Mouse (Mus musculus): ENCODE results near the gene Prss46. TPM values are rescaled to one million over a fixed set of nuclear protein-coding genes. Genes with fewer than 3 reads are reported as not detected.

The Prss46 gene
- polyA plus RNA-seq, 1 experiment from 2014 or later: 0.32 TPM

DNA sequence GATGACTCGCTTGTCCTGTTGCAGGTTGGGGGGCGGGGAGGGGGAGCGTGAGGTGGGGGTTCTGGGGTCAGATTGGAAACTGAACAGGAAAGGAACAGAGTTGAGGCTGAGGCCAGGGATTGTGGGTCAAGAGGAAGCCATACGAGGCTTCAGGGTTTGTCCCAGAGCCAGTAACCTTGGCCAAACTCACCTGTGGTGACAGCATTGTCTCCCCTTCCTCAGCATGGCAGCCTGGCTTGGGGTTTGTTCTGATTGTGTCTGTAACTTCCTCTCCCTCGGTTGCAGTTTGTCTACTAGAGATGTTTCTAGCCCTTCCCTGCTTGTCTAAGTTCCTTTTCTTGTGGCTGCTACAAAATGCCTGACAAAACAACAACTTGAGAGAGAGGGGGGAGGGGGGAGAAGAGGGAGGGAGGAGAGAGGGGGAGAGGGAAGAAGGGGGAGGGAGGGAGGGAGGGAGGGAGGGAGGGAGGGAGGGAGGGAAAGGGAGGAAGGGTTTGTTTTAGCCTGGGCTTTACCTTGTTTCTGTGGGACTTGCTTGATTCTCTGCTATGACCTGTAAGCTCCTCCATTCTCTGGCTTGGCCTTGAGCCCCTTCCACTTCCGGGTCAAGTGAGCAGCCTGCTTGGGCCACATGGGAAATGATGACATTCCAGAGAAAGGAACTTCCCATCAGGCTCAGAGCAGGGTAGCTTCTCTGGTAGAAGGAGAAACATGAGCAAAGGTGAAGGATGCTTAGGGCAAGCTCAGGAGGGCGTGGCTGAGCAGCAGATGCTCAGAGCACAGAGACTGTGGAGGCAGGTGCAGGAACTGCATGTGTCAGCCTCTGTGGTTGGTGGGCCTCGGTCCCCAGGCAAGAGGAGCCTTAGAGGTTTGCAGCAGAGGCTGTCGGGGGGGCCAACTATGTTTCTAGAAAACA, 43.3 kb downstream of the Prss46 start:
- Histone ChIP-seq H3K27me3 (replicated peaks; ENCODE audit: control insufficient read depth, insufficient read depth, low read length) (no peaks in the 10 kb centered on the region), H3K9me3 (ENCODE audit: control insufficient read depth, low read length) (no peaks in the 10 kb centered on the region), H3K27ac (replicated peaks; ENCODE audit: low read depth, low read length) (no peak overlapping the region), H3K9ac (ENCODE audit: low read depth, low read length) (no peak overlapping the region), H3K4me3 (ENCODE audit: low read depth, low read length) (no peak overlapping the region), H3K4me2 (ENCODE audit: low read depth, low read length) (no peak overlapping the region), H3K4me1 (ENCODE audit: control insufficient read depth, insufficient read depth, low read length) (no peaks in the 10 kb centered on the region), H3K36me3 (ENCODE audit: control insufficient read depth, insufficient read depth, low read length) (no peaks in the 10 kb centered on the region)
- no peak for DNase-seq (ENCODE audit: low spot score)
- no peak for ATAC-seq (ENCODE audit: low read depth)
- 59% methylated on average over 8 of the region's 9 CpGs for WGBS

DNA sequence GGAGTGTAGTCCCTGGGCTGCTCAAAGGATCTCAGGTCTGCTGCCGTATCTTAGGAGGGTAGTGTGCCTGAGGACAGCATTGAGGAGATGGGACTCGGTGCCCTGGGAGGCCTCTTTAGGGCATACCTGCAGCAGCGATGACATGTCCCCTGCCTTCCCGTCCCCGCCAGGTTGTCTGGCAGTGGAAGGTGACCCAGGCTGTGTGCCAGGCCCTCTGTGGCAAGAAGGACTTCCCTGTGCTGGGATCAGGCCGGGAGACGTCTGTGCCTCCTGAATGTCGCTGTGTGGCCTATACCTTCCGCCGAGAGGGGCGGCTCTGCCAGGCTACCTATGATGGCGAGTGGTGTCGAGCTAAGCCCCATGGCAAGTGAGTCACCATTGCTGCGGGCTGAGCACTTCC, 44.6 kb downstream of the Prss46 start:
- ATAC-seq (ENCODE audit: low read depth): no peak
- H3K4me2 ChIP-seq (ENCODE audit: low read depth, low read length): no peak overlapping the region

DNA sequence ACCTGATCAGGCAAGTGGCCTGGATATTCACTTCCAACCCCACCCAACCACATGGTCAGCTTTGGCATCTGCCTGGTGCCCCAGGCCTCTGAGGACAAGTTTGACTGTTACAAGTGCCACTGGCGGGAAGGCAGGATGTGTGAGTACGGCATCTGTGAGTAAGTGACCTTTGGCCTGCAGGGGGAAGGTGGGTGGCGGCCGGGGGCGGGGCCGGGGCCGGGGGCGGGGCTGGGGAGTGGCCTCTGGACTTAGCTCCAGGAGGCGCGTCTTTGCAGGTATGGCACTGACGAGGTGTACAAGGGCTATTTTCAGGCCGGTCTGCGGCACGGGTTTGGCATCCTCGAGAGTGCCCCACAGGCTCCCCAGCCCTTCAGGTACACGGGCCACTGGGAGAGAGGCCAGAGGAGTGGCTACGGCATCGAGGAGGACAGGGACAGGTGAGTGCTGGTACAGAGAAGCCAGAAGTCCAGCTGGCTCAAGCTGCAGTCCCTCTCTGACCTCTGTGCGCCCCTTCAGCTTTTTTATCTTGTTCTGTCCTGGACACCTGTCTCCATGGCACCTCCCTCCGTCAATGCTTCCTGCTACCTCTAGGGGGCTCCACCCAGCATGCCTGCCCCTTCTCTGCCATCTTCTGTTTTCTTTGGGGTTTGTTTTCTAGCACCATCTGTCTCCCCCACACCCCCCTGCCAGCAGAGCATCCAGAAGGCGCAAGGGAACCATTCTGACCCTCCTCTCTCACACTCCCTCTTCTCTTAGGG, 45.9 kb downstream of the Prss46 start:
- ATAC-seq (ENCODE audit: low read depth): no peak
- H3K4me1 ChIP-seq (ENCODE audit: control insufficient read depth, insufficient read depth, low read length): no peaks in the 10 kb centered on the region
- DNase-seq (ENCODE audit: low spot score): no peak
- no peak overlapping the region for H3K27ac ChIP-seq (replicated peaks; ENCODE audit: low read depth, low read length)
- H3K4me2 ChIP-seq (ENCODE audit: low read depth, low read length): no peak overlapping the region
- H3K9ac ChIP-seq (ENCODE audit: low read depth, low read length): no peak overlapping the region
- no peaks in the 10 kb centered on the region for H3K9me3 ChIP-seq (ENCODE audit: control insufficient read depth, low read length)
- no peaks in the 10 kb centered on the region for H3K27me3 ChIP-seq (replicated peaks; ENCODE audit: control insufficient read depth, insufficient read depth, low read length)
- no peak overlapping the region for H3K4me3 ChIP-seq (ENCODE audit: low read depth, low read length)
- 17% methylated on average over 11 of the region's 21 CpGs for WGBS
- H3K36me3 ChIP-seq (ENCODE audit: control insufficient read depth, insufficient read depth, low read length): no peaks in the 10 kb centered on the region

More for the DNA sequence above, 44.6 kb downstream of the Prss46 start:
- Histone ChIP-seq H3K27ac (replicated peaks; ENCODE audit: low read depth, low read length) (no peak overlapping the region), H3K36me3 (ENCODE audit: control insufficient read depth, insufficient read depth, low read length) (no peaks in the 10 kb centered on the region), H3K27me3 (replicated peaks; ENCODE audit: control insufficient read depth, insufficient read depth, low read length) (no peaks in the 10 kb centered on the region), H3K9ac (ENCODE audit: low read depth, low read length) (no peak overlapping the region), H3K9me3 (ENCODE audit: control insufficient read depth, low read length) (no peaks in the 10 kb centered on the region), H3K4me3 (ENCODE audit: low read depth, low read length) (no peak overlapping the region), H3K4me1 (ENCODE audit: control insufficient read depth, insufficient read depth, low read length) (no peaks in the 10 kb centered on the region)
- WGBS: 96% methylated on average over 9 of the region's 14 CpGs
- no peak for DNase-seq (ENCODE audit: low spot score)

DNA sequence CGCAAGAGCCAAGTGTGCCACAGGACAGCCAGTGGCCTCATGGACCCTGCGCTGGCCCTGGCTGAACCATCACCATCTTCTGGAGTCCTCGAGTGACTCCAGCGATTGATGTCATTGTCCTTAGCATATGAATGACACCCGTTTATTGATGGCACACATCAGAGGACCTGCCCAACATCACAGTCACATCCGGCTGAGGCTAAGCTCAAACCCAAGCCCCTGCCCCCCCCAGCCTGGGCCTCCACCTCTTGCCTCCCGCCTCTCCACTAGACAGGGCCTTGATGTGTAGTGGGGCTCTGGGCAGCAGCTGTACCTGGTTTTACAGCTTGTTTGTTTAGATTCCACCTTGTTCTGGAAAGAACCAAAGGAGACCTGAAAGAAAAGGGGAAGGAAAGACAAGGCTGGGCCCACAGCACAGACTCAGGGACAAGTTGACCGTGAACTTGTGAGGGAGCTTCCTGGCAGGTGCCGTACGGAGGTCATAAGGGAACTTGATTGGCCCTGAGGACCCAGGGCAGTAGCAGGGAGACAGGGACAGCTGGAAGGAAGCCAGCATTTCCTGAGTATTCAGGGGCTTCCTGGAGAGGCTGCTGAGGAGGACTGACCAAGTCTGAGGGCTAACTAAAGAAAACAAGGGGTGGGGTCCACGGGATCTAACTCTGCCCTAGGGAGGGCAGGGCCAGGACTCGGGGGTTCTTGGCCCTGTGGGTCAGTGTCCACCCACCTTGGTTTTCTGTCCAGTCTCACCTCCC, 46.9 kb downstream of the Prss46 start:
- ATAC-seq (ENCODE audit: low read depth) (no peak), DNase-seq (ENCODE audit: low spot score) (no peak)
- H3K9ac ChIP-seq (ENCODE audit: low read depth, low read length): no peak overlapping the region
- H3K4me2 ChIP-seq (ENCODE audit: low read depth, low read length): no peak overlapping the region
- no peaks in the 10 kb centered on the region for H3K4me1 ChIP-seq (ENCODE audit: control insufficient read depth, insufficient read depth, low read length)
- H3K36me3 ChIP-seq (ENCODE audit: control insufficient read depth, insufficient read depth, low read length): no peaks in the 10 kb centered on the region
- H3K4me3 ChIP-seq (ENCODE audit: low read depth, low read length): no peak overlapping the region
- H3K9me3 ChIP-seq (ENCODE audit: control insufficient read depth, low read length): no peaks in the 10 kb centered on the region
- 77% methylated on average over 11 of the region's 12 CpGs for WGBS
- no peak overlapping the region for H3K27ac ChIP-seq (replicated peaks; ENCODE audit: low read depth, low read length)
- H3K27me3 ChIP-seq (replicated peaks; ENCODE audit: control insufficient read depth, insufficient read depth, low read length): no peaks in the 10 kb centered on the region

DNA sequence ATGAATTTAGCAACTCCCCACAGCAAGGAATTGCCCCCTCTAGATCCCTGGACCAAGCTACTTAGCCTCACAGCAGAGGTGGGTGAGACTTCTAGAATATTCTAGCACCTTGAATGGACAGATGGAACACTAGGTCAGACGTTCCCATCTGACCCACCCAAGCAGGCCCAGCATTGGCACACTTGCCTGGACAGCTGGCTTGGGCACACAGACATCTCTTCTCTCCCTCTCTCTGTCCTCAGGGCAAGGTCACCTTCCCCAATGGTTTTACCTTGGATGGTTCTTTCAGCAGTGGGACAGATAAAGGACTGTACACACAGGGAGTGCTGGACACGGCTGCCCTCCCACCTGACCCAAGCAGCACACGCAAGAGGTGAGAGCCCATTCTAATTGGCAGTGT, 48.2 kb downstream of the Prss46 start:
- Histone ChIP-seq H3K27me3 (replicated peaks; ENCODE audit: control insufficient read depth, insufficient read depth, low read length) (no peaks in the 10 kb centered on the region), H3K4me3 (ENCODE audit: low read depth, low read length) (no peak overlapping the region), H3K4me1 (ENCODE audit: control insufficient read depth, insufficient read depth, low read length) (no peaks in the 10 kb centered on the region), H3K4me2 (ENCODE audit: low read depth, low read length) (no peak overlapping the region), H3K27ac (replicated peaks; ENCODE audit: low read depth, low read length) (no peak overlapping the region), H3K9ac (ENCODE audit: low read depth, low read length) (no peak overlapping the region), H3K36me3 (ENCODE audit: control insufficient read depth, insufficient read depth, low read length) (no peaks in the 10 kb centered on the region), H3K9me3 (ENCODE audit: control insufficient read depth, low read length) (no peaks in the 10 kb centered on the region)
- DNase-seq (ENCODE audit: low spot score): no peak
- no peak for ATAC-seq (ENCODE audit: low read depth)
- WGBS: 89% methylated on average over 3 of the region's 3 CpGs

DNA sequence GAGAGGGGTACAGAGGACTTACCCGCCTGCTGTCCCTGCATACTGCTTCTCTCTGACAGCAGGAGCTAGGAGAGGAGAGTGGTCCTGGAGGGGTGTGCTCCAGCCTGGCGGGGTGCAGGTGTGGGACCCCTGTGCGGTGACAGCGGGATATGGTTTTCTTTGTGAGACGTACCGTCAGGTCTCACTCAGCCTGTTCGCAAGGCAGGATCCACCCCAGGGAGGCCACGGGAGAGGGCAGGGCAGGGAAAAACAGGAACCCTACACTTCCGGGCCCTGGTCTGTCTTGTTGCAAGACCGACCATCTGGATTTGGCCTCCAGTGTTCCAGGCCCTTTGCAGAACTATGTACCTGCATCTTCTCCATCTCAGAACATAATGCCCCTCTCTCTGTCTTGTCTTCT, 49.1 kb downstream of the Prss46 start:
- no peak overlapping the region for H3K9ac ChIP-seq (ENCODE audit: low read depth, low read length)
- ATAC-seq (ENCODE audit: low read depth): no peak
- no peak overlapping the region for H3K4me2 ChIP-seq (ENCODE audit: low read depth, low read length)
- H3K27ac ChIP-seq (replicated peaks; ENCODE audit: low read depth, low read length): no peak overlapping the region
- no peaks in the 10 kb centered on the region for H3K27me3 ChIP-seq (replicated peaks; ENCODE audit: control insufficient read depth, insufficient read depth, low read length)
- H3K4me1 ChIP-seq (ENCODE audit: control insufficient read depth, insufficient read depth, low read length): no peaks in the 10 kb centered on the region
- no peak for DNase-seq (ENCODE audit: low spot score)
- no peaks in the 10 kb centered on the region for H3K36me3 ChIP-seq (ENCODE audit: control insufficient read depth, insufficient read depth, low read length)
- no peak overlapping the region for H3K4me3 ChIP-seq (ENCODE audit: low read depth, low read length)
- 62% methylated on average over 10 of the region's 10 CpGs for WGBS
- no peaks in the 10 kb centered on the region for H3K9me3 ChIP-seq (ENCODE audit: control insufficient read depth, low read length)

DNA sequence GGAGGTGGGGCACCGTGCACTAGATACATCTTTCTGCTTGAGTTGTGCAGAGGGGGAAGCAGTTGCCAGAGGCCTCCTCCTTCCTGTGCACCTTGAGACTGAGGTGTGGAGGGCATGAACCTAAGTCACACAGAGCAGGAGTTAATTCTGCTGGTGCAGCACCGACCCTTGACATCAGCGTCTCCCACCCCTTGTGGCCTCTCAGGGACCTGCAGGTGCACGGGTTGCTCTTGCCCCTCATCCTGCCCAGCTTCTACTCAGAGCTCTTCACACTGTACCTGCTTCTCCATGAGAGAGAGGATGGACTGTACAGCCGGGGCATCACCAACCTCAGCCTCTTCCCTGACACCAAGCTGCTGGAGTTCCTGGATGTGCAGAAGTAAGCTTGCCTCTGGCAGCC, 51.2 kb downstream of the Prss46 start:
- ATAC-seq (ENCODE audit: low read depth) (no peak), DNase-seq (ENCODE audit: low spot score) (no peak)
- Histone ChIP-seq H3K4me3 (ENCODE audit: low read depth, low read length) (no peak overlapping the region), H3K9ac (ENCODE audit: low read depth, low read length) (no peak overlapping the region), H3K9me3 (ENCODE audit: control insufficient read depth, low read length) (no peaks in the 10 kb centered on the region), H3K36me3 (ENCODE audit: control insufficient read depth, insufficient read depth, low read length) (no peaks in the 10 kb centered on the region), H3K4me2 (ENCODE audit: low read depth, low read length) (no peak overlapping the region), H3K27me3 (replicated peaks; ENCODE audit: control insufficient read depth, insufficient read depth, low read length) (no peaks in the 10 kb centered on the region), H3K27ac (replicated peaks; ENCODE audit: low read depth, low read length) (no peak overlapping the region), H3K4me1 (ENCODE audit: control insufficient read depth, insufficient read depth, low read length) (no peaks in the 10 kb centered on the region)
- 52% methylated on average over 5 of the region's 5 CpGs for WGBS

DNA sequence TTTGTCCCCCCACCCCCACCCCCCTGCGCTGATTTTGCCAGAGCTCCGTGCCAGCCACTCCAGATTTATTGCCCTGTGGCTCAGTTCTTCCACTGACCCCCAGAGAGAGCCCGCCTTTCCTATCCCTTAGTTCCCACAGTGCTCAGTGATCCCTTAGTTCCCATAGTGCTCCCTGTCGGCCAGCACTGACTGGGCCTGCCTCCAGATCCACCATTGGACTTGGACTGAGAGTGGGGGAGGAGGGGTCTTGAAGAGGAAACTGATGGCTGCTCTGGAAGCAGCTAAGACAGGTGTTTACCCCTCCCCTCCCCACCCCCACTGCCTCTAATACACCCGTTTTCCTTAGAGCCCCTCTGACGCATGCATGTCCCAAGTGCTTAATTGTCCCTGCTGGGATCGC, 51.7 kb downstream of the Prss46 start:
- H3K27ac ChIP-seq (replicated peaks; ENCODE audit: low read depth, low read length): no peak overlapping the region
- H3K4me2 ChIP-seq (ENCODE audit: low read depth, low read length): peak overlapping the region; percentile 20
- H3K4me3 ChIP-seq (ENCODE audit: low read depth, low read length): no peak overlapping the region
- H3K27me3 ChIP-seq (replicated peaks; ENCODE audit: control insufficient read depth, insufficient read depth, low read length): no peaks in the 10 kb centered on the region
- ATAC-seq (ENCODE audit: low read depth) (no peak), DNase-seq (ENCODE audit: low spot score) (no peak)
- 21% methylated on average over 7 of the region's 7 CpGs for WGBS
- H3K9me3 ChIP-seq (ENCODE audit: control insufficient read depth, low read length): no peaks in the 10 kb centered on the region
- no peaks in the 10 kb centered on the region for H3K4me1 ChIP-seq (ENCODE audit: control insufficient read depth, insufficient read depth, low read length)
- H3K9ac ChIP-seq (ENCODE audit: low read depth, low read length): no peak overlapping the region
- H3K36me3 ChIP-seq (ENCODE audit: control insufficient read depth, insufficient read depth, low read length): no peaks in the 10 kb centered on the region

All from embryonic facial prominence, embryonic 14.5 days (tissue).